Mouse (Mus musculus): ENCODE results near the gene Crebrf. TPM values are rescaled to one million over a fixed set of nuclear protein-coding genes. Genes with fewer than 3 reads are reported as not detected.

Crebrf gene
- polyA plus RNA-seq, 1 experiment: 0.47 TPM

DNA sequence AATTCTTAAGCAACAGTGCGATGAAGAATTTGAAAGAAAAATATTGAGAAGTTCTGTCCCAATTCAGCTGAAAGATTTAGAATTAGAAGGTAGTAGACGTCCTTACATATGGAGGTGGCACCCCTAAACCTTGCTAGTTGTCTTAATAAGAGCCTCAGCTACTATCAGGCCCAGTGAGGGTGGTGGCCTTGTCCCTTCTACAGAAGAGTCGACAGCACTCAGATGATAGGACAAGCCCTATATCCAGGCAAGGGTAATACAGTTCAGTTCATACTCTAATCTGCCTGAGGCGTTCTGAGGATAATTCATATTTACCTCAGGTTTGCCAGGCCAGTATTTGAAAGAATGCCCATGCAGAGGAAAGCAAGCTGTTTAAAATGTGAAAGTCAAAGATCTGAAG, 62.6 kb downstream of the Crebrf start:
- Histone ChIP-seq H3K4me3 (ENCODE audit: insufficient read depth, poor library complexity, severe bottlenecking) (no peak overlapping the region), H3K79me2 (ENCODE audit: control insufficient read depth, insufficient read depth) (no peaks in the 10 kb centered on the region), H3ac (ENCODE audit: control insufficient read depth, insufficient read length, low read depth) (no peak overlapping the region), H3K79me3 (ENCODE audit: low read depth) (no peaks in the 10 kb centered on the region), H3K36me3 (ENCODE audit: control insufficient read depth, insufficient read depth) (no peaks in the 10 kb centered on the region), H3K27me3 (ENCODE audit: control insufficient read depth, insufficient read depth, insufficient read length) (no peaks in the 10 kb centered on the region)
- TF ChIP-seq CTCF (IDR thresholded peaks at IDR 0.05; ENCODE audit: control insufficient read depth, insufficient read depth, insufficient read length): no peak
- TF ChIP-seq MYOG (IDR thresholded peaks at IDR 0.05; ENCODE audit: control insufficient read depth, extremely low read depth, insufficient read length): no peak
- TF ChIP-seq USF1 (IDR thresholded peaks at IDR 0.05; ENCODE audit: low read depth): no peak

DNA sequence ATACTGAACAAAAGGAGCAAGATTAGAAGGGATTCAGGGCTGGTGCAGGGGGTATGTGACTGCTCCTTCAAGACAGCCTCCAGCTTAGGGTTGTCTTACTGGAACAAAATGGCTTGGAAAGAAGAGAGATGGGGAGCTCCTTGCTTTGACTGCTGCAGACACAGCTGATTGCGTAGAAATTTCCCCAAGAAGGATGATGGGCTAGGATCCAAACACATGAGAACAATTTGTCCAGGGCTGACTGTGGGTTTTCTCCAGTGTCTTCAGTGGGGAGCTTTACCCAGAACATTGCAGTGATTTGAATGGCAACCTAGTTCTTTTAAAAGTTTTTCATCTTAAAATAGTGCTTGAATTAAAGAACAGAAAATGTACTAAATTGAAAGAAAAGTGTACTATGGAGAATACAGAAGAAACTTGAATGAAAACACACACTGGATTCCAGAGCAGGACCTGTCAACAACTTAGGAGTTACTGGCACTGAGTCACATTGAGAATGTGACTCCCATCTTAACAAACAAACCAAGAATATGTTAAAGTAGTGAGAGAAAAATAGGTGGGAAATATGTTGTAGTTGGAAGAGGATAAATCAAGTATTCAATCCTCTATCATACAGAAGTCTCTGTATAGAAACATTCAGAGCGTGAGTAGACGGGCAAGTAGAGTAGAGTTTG, 63.1 kb downstream of the Crebrf start:
- Histone ChIP-seq H3ac (ENCODE audit: control insufficient read depth, insufficient read length, low read depth) (no peak overlapping the region), H3K4me3 (ENCODE audit: insufficient read depth, poor library complexity, severe bottlenecking) (no peak overlapping the region), H3K27me3 (ENCODE audit: control insufficient read depth, insufficient read depth, insufficient read length) (no peaks in the 10 kb centered on the region), H3K36me3 (ENCODE audit: control insufficient read depth, insufficient read depth) (no peaks in the 10 kb centered on the region), H3K79me2 (ENCODE audit: control insufficient read depth, insufficient read depth) (no peaks in the 10 kb centered on the region), H3K79me3 (ENCODE audit: low read depth) (no peaks in the 10 kb centered on the region)
- TF ChIP-seq CTCF (IDR thresholded peaks at IDR 0.05; ENCODE audit: control insufficient read depth, insufficient read depth, insufficient read length): no peak

DNA sequence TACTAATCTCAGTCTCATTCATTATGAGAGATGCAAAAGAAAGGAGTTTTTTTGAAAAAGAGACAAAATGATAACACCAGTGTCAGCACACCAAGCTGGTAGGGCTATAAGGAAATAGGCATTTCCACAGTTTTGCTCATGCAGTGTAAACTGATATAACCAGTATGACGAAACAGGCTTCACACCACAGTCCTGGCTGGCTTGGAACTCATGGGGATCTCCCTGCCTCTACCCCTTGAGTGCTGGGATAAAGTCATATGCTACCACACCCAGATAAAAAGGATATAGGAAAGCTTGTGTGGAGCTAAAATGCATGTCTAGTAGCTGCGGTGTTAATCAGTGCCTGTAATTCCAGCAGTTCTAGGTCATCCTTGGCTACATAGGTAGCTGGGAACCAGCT, 64.0 kb downstream of the Crebrf start:
- Histone ChIP-seq H3ac (ENCODE audit: control insufficient read depth, insufficient read length, low read depth) (no peak overlapping the region), H3K27me3 (ENCODE audit: control insufficient read depth, insufficient read depth, insufficient read length) (no peaks in the 10 kb centered on the region), H3K4me3 (ENCODE audit: insufficient read depth, poor library complexity, severe bottlenecking) (no peak overlapping the region), H3K79me2 (ENCODE audit: control insufficient read depth, insufficient read depth) (no peaks in the 10 kb centered on the region), H3K79me3 (ENCODE audit: low read depth) (no peaks in the 10 kb centered on the region), H3K36me3 (ENCODE audit: control insufficient read depth, insufficient read depth) (no peaks in the 10 kb centered on the region)
- TF ChIP-seq FOSL1 (IDR thresholded peaks at IDR 0.05; ENCODE audit: insufficient read depth, low read length, poor library complexity, severe bottlenecking) (no peak), CTCF (IDR thresholded peaks at IDR 0.05; ENCODE audit: control insufficient read depth, insufficient read depth, insufficient read length) (no peak), CEBPB (IDR thresholded peaks at IDR 0.05; ENCODE audit: low read depth) (no peak)

DNA sequence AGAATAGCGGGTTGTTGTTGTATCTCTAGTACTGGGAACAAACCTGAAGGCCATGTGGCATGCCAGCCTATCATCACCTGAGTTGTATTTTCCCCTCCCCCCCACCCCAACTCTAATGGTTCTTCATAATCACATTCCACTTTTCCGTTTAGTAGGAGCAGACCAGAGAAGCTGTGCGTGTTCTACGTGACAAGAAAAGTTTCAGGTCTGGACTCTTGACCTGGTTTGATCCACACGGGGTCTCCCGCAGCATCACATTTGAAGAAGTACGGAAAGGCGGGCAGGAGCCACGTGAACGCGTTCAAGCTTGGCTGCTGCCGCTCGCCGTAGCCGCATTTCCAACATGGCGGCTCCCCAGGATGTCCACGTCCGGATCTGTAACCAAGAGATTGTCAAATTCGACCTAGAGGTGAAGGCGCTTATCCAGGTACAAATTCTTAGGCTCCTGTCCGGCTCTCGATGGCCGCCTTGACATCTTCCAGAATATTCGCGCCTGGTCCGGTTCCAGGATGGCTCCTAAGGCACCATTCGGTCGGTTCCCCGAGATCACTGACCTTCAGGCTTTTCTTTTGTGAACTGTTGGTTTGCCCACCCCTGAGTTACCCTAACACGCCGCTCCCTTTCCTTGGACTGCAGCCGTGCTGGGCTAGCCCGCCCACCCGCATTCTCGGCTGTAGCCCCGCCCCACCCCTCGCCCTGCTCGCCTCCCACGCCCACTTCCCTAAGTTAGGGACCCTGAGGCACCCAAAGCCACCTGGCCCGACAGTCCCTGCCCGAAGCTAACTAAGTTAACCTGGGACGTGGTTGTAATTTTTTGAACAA, 65.5 kb downstream of the Crebrf start, which contains the start of gene Bnip1:
Gene Bnip1, plus strand, starts transcription at position 317 of the 822 bp plus-strand sequence.
- Histone ChIP-seq H3K79me2 (ENCODE audit: control insufficient read depth, insufficient read depth) (no peaks in the 10 kb centered on the region), H3K4me3 (ENCODE audit: insufficient read depth, poor library complexity, severe bottlenecking) (peak within 1 kb of the TSS; percentile 83), H3K27me3 (ENCODE audit: control insufficient read depth, insufficient read depth, insufficient read length) (no peaks in the 10 kb centered on the region), H3K36me3 (ENCODE audit: control insufficient read depth, insufficient read depth) (peaks cover 9% of the 10 kb centered on the region), H3ac (ENCODE audit: control insufficient read depth, insufficient read length, low read depth) (peak within 1 kb of the TSS; percentile 70), H3K79me3 (ENCODE audit: low read depth) (no peaks in the 10 kb centered on the region)
- TF ChIP-seq CTCF (IDR thresholded peaks at IDR 0.05; ENCODE audit: control insufficient read depth, insufficient read depth, insufficient read length): no peak
- peak; percentile 25 for TF ChIP-seq USF1 (IDR thresholded peaks at IDR 0.05; ENCODE audit: low read depth)
- TF ChIP-seq MAX (IDR thresholded peaks at IDR 0.05): peak; percentile 92

DNA sequence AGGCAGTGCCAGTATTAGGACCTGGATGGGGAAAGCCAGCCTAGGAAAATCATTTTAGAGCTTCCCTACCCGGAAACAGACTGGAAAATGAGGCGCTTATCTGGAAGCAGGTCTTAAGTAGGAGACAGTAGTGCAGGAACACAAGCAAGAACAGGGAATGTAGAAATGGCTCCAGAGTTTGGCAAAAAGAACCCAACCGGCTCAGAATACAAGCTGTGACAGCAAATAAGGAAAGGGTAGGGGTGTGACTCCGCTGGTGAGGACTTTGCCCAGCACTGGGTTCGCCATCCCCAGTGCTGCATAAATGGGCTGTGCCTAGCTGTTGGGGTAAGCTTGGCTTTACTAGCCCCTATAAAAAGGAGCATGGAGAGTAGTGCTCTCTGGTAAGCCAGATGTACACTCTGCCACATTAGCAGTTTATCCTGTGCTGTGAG, 66.2 kb downstream of the Crebrf start:
- TF ChIP-seq MAX (IDR thresholded peaks at IDR 0.05) (no peak), CEBPB (IDR thresholded peaks at IDR 0.05; ENCODE audit: low read depth) (no peak), FOSL1 (IDR thresholded peaks at IDR 0.05; ENCODE audit: insufficient read depth, low read length, poor library complexity, severe bottlenecking) (no peak), USF1 (IDR thresholded peaks at IDR 0.05; ENCODE audit: low read depth) (no peak), MYOD1 (IDR thresholded peaks at IDR 0.05; ENCODE audit: control insufficient read depth, insufficient read length, low read depth) (no peak), MYOG (IDR thresholded peaks at IDR 0.05; ENCODE audit: control insufficient read depth, extremely low read depth, insufficient read length) (no peak)
- Histone ChIP-seq H3K79me3 (ENCODE audit: low read depth) (no peaks in the 10 kb centered on the region), H3K79me2 (ENCODE audit: control insufficient read depth, insufficient read depth) (no peaks in the 10 kb centered on the region), H3K4me3 (ENCODE audit: insufficient read depth, poor library complexity, severe bottlenecking) (peak overlapping the region; percentile 83), H3K36me3 (ENCODE audit: control insufficient read depth, insufficient read depth) (peaks cover 13% of the 10 kb centered on the region), H3K27me3 (ENCODE audit: control insufficient read depth, insufficient read depth, insufficient read length) (no peaks in the 10 kb centered on the region), H3ac (ENCODE audit: control insufficient read depth, insufficient read length, low read depth) (peak overlapping the region; percentile 32)

DNA sequence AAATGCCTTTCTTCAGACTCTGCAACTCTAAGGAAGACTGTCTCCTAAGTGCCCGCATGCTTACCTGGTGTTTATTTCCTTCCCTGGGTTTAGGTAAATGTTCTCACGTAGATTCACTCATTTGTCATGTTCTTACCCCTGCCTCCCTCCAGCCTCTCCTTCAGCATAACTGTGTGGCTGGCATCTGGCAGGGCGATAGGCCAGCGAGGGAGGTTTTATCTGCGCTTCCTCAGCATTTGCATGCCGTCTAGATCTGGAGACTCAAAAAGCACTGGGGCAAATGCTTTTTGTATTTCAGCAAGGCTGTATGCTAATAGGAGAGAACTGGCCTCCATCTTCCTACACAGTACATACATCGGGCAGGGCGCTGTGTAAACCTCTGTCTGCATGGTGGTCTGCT, 69.1 kb downstream of the Crebrf start:
- Histone ChIP-seq H3K36me3 (ENCODE audit: control insufficient read depth, insufficient read depth) (peaks cover 28% of the 10 kb centered on the region), H3K4me3 (ENCODE audit: insufficient read depth, poor library complexity, severe bottlenecking) (no peak overlapping the region), H3K27me3 (ENCODE audit: control insufficient read depth, insufficient read depth, insufficient read length) (no peaks in the 10 kb centered on the region), H3ac (ENCODE audit: control insufficient read depth, insufficient read length, low read depth) (no peak overlapping the region), H3K79me2 (ENCODE audit: control insufficient read depth, insufficient read depth) (no peaks in the 10 kb centered on the region), H3K79me3 (ENCODE audit: low read depth) (peaks cover 1% of the 10 kb centered on the region)
- TF ChIP-seq CTCF (IDR thresholded peaks at IDR 0.05; ENCODE audit: control insufficient read depth, insufficient read depth, insufficient read length): no peak
